Mouse (Mus musculus) lung, postnatal 0 days (tissue): ENCODE data around the gene Bst2. TPM values are rescaled to one million over a fixed set of nuclear protein-coding genes. Genes with fewer than 3 reads are reported as not detected.

Experiments used
- ATAC-seq: fragments of 200-750 bp; cut with Nextera tagmentation; 2 replicates; pipeline ENCODE4 v1.8.0; 2017; ENCODE audit warnings: moderate library complexity
- DNase-seq: peaks from one replicate; pipeline ENCODE4 v3.0.0-alpha.2; 2016; ENCODE audit warnings: low spot score
- H3K27ac ChIP-seq: fragments of 300-500 bp; sonication (generic); 2 replicates; pipeline ENCODE4 v1.5.1; 2014; ENCODE audit warnings: antibody characterized with exemption, mild to moderate bottlenecking, low read length, mixed read lengths
- H3K27me3 ChIP-seq: fragments of 300-500 bp; sonication (generic); replicated peaks from 2 replicates; pipeline ENCODE4 v1.6.1; 2014; ENCODE audit warnings: low read length, mixed read lengths; ENCODE audit not compliant: insufficient read depth
- H3K36me3 ChIP-seq: fragments of 300-500 bp; sonication (generic); 2 replicates; pipeline ENCODE4 v1.6.1; 2014; ENCODE audit warnings: low read length, mixed read lengths; ENCODE audit not compliant: insufficient read depth
- H3K4me1 ChIP-seq: fragments of 300-500 bp; sonication (generic); 2 replicates; pipeline ENCODE4 v1.6.1; 2014; ENCODE audit warnings: antibody characterized with exemption, low read depth, low read length, mixed read lengths; ENCODE audit not compliant: insufficient read depth
- H3K4me2 ChIP-seq: fragments of 300-500 bp; sonication (generic); replicated peaks from 2 replicates; pipeline ENCODE4 v1.6.1; 2014; ENCODE audit warnings: low read depth, mild to moderate bottlenecking, low read length, moderate library complexity, mixed read lengths
- H3K4me3 ChIP-seq: fragments of 300-500 bp; sonication (generic); 2 replicates; pipeline ENCODE4 v1.5.1; 2014; ENCODE audit warnings: low read depth, low read length
- H3K9ac ChIP-seq: fragments of 300-500 bp; sonication (generic); replicated peaks from 2 replicates; pipeline ENCODE4 v1.6.1; 2014; ENCODE audit warnings: low read depth, mild to moderate bottlenecking
- H3K9me3 ChIP-seq: fragments of 300-500 bp; sonication (generic); 2 replicates; pipeline ENCODE4 v1.6.1; 2016; ENCODE audit warnings: low read length, mixed read lengths
- CTCF ChIP-seq: IDR thresholded peaks from 2 replicates; pipeline ENCODE4 v1.5.1; 2016; ENCODE audit warnings: antibody characterized with exemption, mild to moderate bottlenecking
- EP300 ChIP-seq: IDR thresholded peaks from 2 replicates; pipeline ENCODE4 v1.6.1; 2016; ENCODE audit warnings: antibody characterized with exemption, mild to moderate bottlenecking, control low read depth
- WGBS: fragments of 180-500 bp; shearing (Covaris S2); extraction: QIAGEN DNeasy Blood & Tissue Kit; methylation state at CpG from one replicate; pipeline ENCODE4 v1.1.7; 2014; 5-methylcytosine and 5-hydroxymethylcytosine counted together
- polyA plus RNA-seq: library from polyadenylated mRNA; unstranded; fragments of >200 nt; fragmentation: Nextera tagmentation; extraction: Ambion mirVana; gene quantifications from 2 replicates; pipeline ENCODE4 v1.2.1, GENCODE M21; 2015

Bst2 gene
- polyA plus RNA-seq, 1 experiment from 2014 or later, result 99.8 TPM

DNA sequence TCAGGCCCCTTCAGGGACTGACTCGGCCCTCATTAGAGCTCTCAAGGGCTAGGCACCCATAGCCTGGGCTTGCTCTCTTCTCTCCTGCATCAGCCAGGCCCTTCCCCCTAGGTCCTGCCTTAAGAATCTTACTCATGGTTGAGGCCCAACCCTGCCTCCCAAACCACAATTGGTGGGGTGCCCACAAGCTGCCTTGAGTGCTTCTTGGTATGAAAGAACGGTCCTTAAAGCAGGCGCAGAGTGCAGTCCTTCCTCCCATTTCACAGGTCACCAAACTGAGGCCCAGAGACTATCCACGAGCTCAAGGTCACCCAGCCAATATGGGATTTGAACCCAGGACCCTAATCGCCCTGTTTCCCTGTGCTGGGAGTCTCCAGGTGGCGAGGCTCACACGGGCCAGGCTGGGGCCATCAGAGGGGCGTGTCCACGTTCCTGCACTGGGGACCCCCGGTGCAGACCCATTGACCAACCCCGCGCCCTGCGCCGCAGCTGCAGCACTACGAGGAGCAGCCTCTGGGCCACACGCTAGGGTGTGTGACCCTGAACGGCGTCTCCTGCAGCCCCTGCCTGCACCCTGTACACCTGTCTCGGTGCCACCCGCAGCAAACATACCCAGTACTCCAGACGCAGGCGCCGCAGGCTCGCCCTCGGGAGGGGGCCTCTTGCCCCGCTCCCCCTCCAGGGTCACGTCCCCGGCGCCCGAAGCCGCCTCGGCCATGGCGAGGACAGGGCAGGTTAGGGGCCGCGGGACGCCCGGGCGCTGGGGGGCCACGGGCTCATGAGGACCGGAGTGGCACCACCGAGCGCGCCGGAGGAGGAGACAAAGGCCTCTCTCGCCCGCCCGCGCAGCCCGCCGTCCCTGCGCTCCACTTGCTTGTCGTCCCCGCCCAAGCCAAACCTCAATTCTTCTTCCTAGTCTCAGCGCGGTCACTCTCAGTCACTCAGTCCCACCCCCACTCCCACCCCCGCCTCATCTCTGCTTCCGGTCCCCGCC, 51.8 kb downstream of the Bst2 start, which contains the start of gene Ano8:
TSS of gene Ano8 (minus strand) at position 822 of the 994 bp plus-strand sequence.
- DNase-seq (peak; percentile 95), ATAC-seq (peak; percentile 72)
- no peak for TF ChIP-seq EP300
- no peak for TF ChIP-seq CTCF
- peak within 1 kb of the TSS; percentile 54 for H3K4me3 ChIP-seq
- H3K4me1 ChIP-seq, result peaks cover 13% of the 10 kb centered on the region
- H3K27me3 ChIP-seq, result no peaks in the 10 kb centered on the region
- peak within 1 kb of the TSS; percentile 45 for H3K9ac ChIP-seq
- H3K36me3 ChIP-seq, result 0 out of 2 replicates have a peak, but pooled peaks cover 3% of the 10 kb centered on the region
- peak within 1 kb of the TSS; percentile 40; the same call in 1 of the 2 replicates for H3K27ac ChIP-seq
- 4% methylated on average over 48 of the region's 58 CpGs for WGBS
- no peaks in the 10 kb centered on the region for H3K9me3 ChIP-seq
- H3K4me2 ChIP-seq, result peak within 1 kb of the TSS; percentile 90

DNA sequence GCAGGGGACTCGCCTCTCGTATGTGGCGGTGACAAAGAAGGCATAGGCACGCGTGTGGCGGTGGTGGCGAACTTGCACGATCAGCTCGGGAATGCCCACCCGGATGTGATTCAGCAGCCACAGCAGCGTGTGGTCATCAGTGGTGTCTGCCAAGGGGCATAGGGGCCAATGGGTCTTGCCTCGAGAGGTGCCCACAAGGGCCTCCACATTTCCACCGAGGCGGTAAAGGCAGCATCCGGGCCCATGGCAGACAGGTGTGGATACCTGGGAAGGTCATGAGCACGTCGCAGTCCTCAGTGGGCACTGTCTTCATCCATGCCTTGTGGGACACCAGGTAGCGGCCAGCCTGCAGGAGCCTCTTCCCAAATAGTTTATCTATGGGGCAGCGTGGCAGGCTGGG, 52.5 kb downstream of the Bst2 start:
- no peak overlapping the region for H3K27ac ChIP-seq
- H3K27me3 ChIP-seq, result no peaks in the 10 kb centered on the region
- no peak overlapping the region for H3K4me3 ChIP-seq
- no peaks in the 10 kb centered on the region for H3K9me3 ChIP-seq
- WGBS, result 93% methylated on average over 19 of the region's 19 CpGs
- ATAC-seq (no peak), DNase-seq (no peak)
- H3K4me2 ChIP-seq, result no peak overlapping the region
- 0 out of 2 replicates have a peak, but pooled peaks cover 3% of the 10 kb centered on the region for H3K36me3 ChIP-seq
- H3K4me1 ChIP-seq, result peaks cover 13% of the 10 kb centered on the region
- no peak for TF ChIP-seq EP300
- no peak for TF ChIP-seq CTCF
- H3K9ac ChIP-seq, result no peak overlapping the region

Other genes with a start within 250 kb of the Bst2 start
- gene Use1, start 170.6 kb downstream of the Bst2 start, polyA plus RNA-seq, result 136 and 139 TPM in 2 replicates
- gene Ocel1, start 166.2 kb downstream of the Bst2 start, polyA plus RNA-seq, result 11.1 and 11.9 TPM in 2 replicates
- 61.5 and 69.4 TPM in 2 replicates for gene Nr2f6, start 155.5 kb downstream of the Bst2 start, polyA plus RNA-seq
- 29.5 and 42.0 TPM in 2 replicates for gene Ushbp1, start 141.7 kb downstream of the Bst2 start, polyA plus RNA-seq
- 60.8 and 62.5 TPM in 2 replicates for gene Babam1, start 140.6 kb downstream of the Bst2 start, polyA plus RNA-seq
- 0.72 and 1.5 TPM in 2 replicates for gene Ankle1, start 131.4 kb downstream of the Bst2 start, polyA plus RNA-seq
- gene Abhd8, start 73.8 kb downstream of the Bst2 start, polyA plus RNA-seq, result 23.8 and 27.6 TPM in 2 replicates
- gene Mrpl34, start 72.5 kb downstream of the Bst2 start, polyA plus RNA-seq, result 137 and 146 TPM in 2 replicates
- gene Dda1, start 68.3 kb downstream of the Bst2 start, polyA plus RNA-seq, result 73.7 and 78.6 TPM in 2 replicates
- 1.1 and 1.2 TPM in 2 replicates for gene Ano8, start 51.5 kb downstream of the Bst2 start, polyA plus RNA-seq
- 10.6 and 11.6 TPM in 2 replicates for gene Gtpbp3, start 49.4 kb downstream of the Bst2 start, polyA plus RNA-seq
- gene Plvap, start 25.7 kb downstream of the Bst2 start, polyA plus RNA-seq, result 246 and 265 TPM in 2 replicates
- 0.07 and 0.08 TPM in 2 replicates for gene Ccdc194, start 11.7 kb downstream of the Bst2 start, polyA plus RNA-seq
- gene Mvb12a, start 5.5 kb upstream of the Bst2 start, polyA plus RNA-seq, result 103 and 112 TPM in 2 replicates
- 8.5 and 8.7 TPM in 2 replicates for gene Tmem221, start 21.4 kb upstream of the Bst2 start, polyA plus RNA-seq
- gene Nxnl1, start 29.1 kb upstream of the Bst2 start, polyA plus RNA-seq, result 0.11 and 0.13 TPM in 2 replicates
- gene Slc27a1, start 31.4 kb upstream of the Bst2 start, polyA plus RNA-seq, result 26.9 and 27.7 TPM in 2 replicates
- gene Pgls, start 54.7 kb upstream of the Bst2 start, polyA plus RNA-seq, result 174 and 177 TPM in 2 replicates
- 1.2 and 2.0 TPM in 2 replicates for gene Fam129c, start 60.2 kb upstream of the Bst2 start, polyA plus RNA-seq
- 64.7 and 66.0 TPM in 2 replicates for gene Colgalt1, start 73.5 kb upstream of the Bst2 start, polyA plus RNA-seq
- 0.35 and 0.46 TPM in 2 replicates for gene Unc13a, start 134.3 kb upstream of the Bst2 start, polyA plus RNA-seq
- gene Jak3, start 138.8 kb upstream of the Bst2 start, polyA plus RNA-seq, result 7.7 and 10.0 TPM in 2 replicates
- 2.9 and 3.9 TPM in 2 replicates for gene Insl3, start 151.8 kb upstream of the Bst2 start, polyA plus RNA-seq
- 11.7 and 12.1 TPM in 2 replicates for gene B3gnt3, start 164.3 kb upstream of the Bst2 start, polyA plus RNA-seq
- gene Fcho1, start 188.3 kb upstream of the Bst2 start, polyA plus RNA-seq, result 1.4 and 1.8 TPM in 2 replicates